Mouse (Mus musculus) myocyte (in vitro differentiated cells): ENCODE results near the gene Rcan2. TPM values are rescaled to one million over a fixed set of nuclear protein-coding genes. Genes with fewer than 3 reads are reported as not detected.

Experiments used
- H3K27me3 ChIP-seq: one replicate; pipeline ENCODE4 v1.6.1; 2011; ENCODE audit not compliant: control insufficient read depth, insufficient read depth, insufficient read length
- H3K36me3 ChIP-seq: one replicate; pipeline ENCODE4 v1.6.1; 2011; ENCODE audit not compliant: control insufficient read depth, insufficient read depth
- H3K4me2 ChIP-seq: one replicate; pipeline ENCODE4 v1.6.1; 2011; ENCODE audit warnings: low read depth, control low read depth
- H3K4me3 ChIP-seq: one replicate; pipeline ENCODE4 v1.5.1; 2011; ENCODE audit warnings: mild to moderate bottlenecking, control low read depth, moderate library complexity
- H3K79me2 ChIP-seq: one replicate; pipeline ENCODE4 v1.6.1; 2011; ENCODE audit not compliant: control insufficient read depth, insufficient read depth
- H3ac ChIP-seq: one replicate; pipeline ENCODE4 v1.6.1; 2011; ENCODE audit not compliant: control insufficient read depth, insufficient read length
- CEBPB ChIP-seq: IDR thresholded peaks from 2 replicates; pipeline ENCODE4 v1.6.1; 2011; ENCODE audit warnings: mild to moderate bottlenecking, moderate library complexity; ENCODE audit not compliant: poor library complexity, insufficient read depth, severe bottlenecking
- E2F4 ChIP-seq: IDR thresholded peaks from one replicate; pipeline ENCODE4 v1.6.1; 2011; ENCODE audit warnings: mild to moderate bottlenecking, control low read depth, moderate library complexity; ENCODE audit not compliant: insufficient read depth
- MAX ChIP-seq: IDR thresholded peaks from one replicate; pipeline ENCODE4 v1.6.1; 2011; ENCODE audit warnings: low read depth, mild to moderate bottlenecking, control low read depth
- MYOD1 ChIP-seq, 3 experiments: IDR thresholded peaks; one replicate each; pipeline ENCODE4 v1.6.1; 2011; ENCODE audit warnings: control low read depth in 2 of 3, low read depth in 2 of 3, mild to moderate bottlenecking in 2 of 3, moderate library complexity in 1 of 3; ENCODE audit not compliant: insufficient read length in 2 of 3, control insufficient read depth in 1 of 3
- MYOG ChIP-seq, 3 experiments: IDR thresholded peaks; one replicate each; pipeline ENCODE4 v1.6.1; 2011; ENCODE audit warnings: control low read depth in 2 of 3, low read depth in 2 of 3, mild to moderate bottlenecking in 2 of 3; ENCODE audit not compliant: insufficient read length in 2 of 3, control insufficient read depth in 1 of 3, insufficient read depth in 1 of 3
- POLR2A ChIP-seq: IDR thresholded peaks from one replicate; pipeline ENCODE4 v1.6.1; 2011; ENCODE audit warnings: low read depth, mild to moderate bottlenecking, control low read depth, moderate library complexity; ENCODE audit not compliant: insufficient read length
- POLR2AphosphoS2 ChIP-seq: IDR thresholded peaks from one replicate; pipeline ENCODE4 v1.6.1; 2011; ENCODE audit warnings: low read depth, control low read depth; ENCODE audit not compliant: insufficient read length
- REST ChIP-seq: IDR thresholded peaks from one replicate; pipeline ENCODE4 v1.6.1; 2011; ENCODE audit warnings: mild to moderate bottlenecking, control low read depth, moderate library complexity; ENCODE audit not compliant: insufficient read depth, insufficient read length
- SRF ChIP-seq: IDR thresholded peaks from one replicate; pipeline ENCODE4 v1.6.1; 2011; ENCODE audit warnings: low read depth; ENCODE audit not compliant: control insufficient read depth, insufficient read length
- TCF12 ChIP-seq: IDR thresholded peaks from one replicate; pipeline ENCODE4 v1.6.1; 2011; ENCODE audit warnings: mild to moderate bottlenecking, control low read depth; ENCODE audit not compliant: poor library complexity, insufficient read depth, severe bottlenecking
- TCF3 ChIP-seq: IDR thresholded peaks from one replicate; pipeline ENCODE4 v1.6.1; 2011; ENCODE audit warnings: low read depth, control low read depth; ENCODE audit not compliant: insufficient read length
- USF1 ChIP-seq: IDR thresholded peaks from one replicate; pipeline ENCODE4 v1.6.1; 2011; ENCODE audit warnings: low read depth, mild to moderate bottlenecking, control low read depth, moderate library complexity
- polyA plus RNA-seq: library from polyadenylated mRNA; unstranded; fragments of >200 nt; fragmentation: generic; extraction: Trizol; gene quantifications from one replicate; pipeline ENCODE4 v1.2.1, GENCODE M21; 2012; ENCODE audit warnings: missing spikeins

Gene Rcan2
- polyA plus RNA-seq, 1 experiment, result 2.0 TPM

DNA sequence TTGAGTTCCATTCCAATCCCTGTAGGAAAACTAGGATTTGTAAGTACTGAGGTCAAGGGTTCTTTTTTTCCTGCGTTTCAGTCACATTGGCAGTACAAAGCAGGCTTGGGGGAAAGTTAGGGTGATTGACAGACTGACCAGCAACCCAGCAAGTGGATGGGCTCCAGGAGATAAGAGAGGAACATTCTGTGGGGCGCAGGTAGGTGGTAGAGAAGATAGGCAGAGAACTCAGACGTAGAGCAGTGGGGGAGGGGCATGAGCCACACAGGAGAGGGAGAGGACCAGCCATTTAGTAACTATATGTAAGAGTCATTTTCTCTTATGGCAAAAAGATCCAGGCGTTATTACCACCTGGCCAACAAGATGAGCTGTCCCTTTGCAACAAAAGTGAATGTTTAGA, 96.2 kb downstream of the Rcan2 start:
- Histone ChIP-seq H3ac (no peak overlapping the region), H3K4me3 (no peak overlapping the region), H3K79me2 (no peaks in the 10 kb centered on the region), H3K4me2 (no peak overlapping the region), H3K27me3 (no peaks in the 10 kb centered on the region), H3K36me3 (no peaks in the 10 kb centered on the region)
- TF ChIP-seq TCF12 (no peak), E2F4 (no peak), MYOD1 (IDR thresholded peaks at IDR 0.05; ENCODE audit: control insufficient read depth in 1 of 3, insufficient read length in 2 of 3, low read depth in 2 of 3) (no peak), POLR2A (no peak), MYOG (IDR thresholded peaks at IDR 0.05; ENCODE audit: control insufficient read depth in 1 of 3, insufficient read depth in 1 of 3, insufficient read length in 2 of 3, low read depth in 2 of 3) (no peak), TCF3 (no peak), USF1 (no peak), REST (no peak)

DNA sequence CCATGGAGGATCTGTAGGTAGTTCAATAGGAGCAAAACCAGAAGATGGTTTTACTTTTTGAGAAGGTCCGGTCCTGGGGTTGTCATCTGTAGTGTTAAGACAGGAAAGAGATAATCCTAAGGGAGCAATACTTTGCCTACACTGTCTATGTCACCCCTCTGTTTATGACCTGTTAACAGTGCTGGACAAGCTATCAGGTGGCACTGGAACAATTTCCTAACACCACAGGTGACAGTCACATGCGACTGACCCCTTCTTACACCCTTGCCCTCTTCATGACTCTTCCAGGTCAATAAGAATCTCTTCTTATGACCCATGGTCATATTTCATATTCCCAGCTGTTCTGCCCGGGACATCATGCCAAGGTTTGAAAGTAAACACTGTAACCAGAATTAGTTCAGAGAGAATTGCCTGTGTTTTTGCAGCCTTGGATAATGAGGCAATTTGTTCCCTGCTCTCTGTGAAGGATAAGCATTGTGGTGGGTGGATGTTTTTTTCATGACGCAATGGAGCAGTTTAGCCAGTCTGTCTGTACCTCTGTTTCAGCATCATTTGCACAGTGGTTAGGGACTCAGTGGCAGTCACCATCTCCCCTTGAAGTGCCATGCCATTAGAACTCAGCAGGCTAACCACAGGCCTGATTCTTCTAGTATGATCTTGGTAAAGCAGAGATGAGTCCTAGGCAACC, 98.4 kb downstream of the Rcan2 start:
- TF ChIP-seq POLR2A (no peak), MYOG (IDR thresholded peaks at IDR 0.05; ENCODE audit: control insufficient read depth in 1 of 3, insufficient read depth in 1 of 3, insufficient read length in 2 of 3, low read depth in 2 of 3) (peak in 1 of 3 experiments; percentile 82), CEBPB (peak; percentile 45; the same call in 1 of the 2 replicates), MYOD1 (IDR thresholded peaks at IDR 0.05; ENCODE audit: control insufficient read depth in 1 of 3, insufficient read length in 2 of 3, low read depth in 2 of 3) (peak; percentile 21 to 55 (median 52))
- no peak overlapping the region for H3ac ChIP-seq
- no peaks in the 10 kb centered on the region for H3K79me2 ChIP-seq
- no peaks in the 10 kb centered on the region for H3K36me3 ChIP-seq
- no peak overlapping the region for H3K4me3 ChIP-seq
- peak overlapping the region; percentile 3 for H3K4me2 ChIP-seq
- H3K27me3 ChIP-seq, result no peaks in the 10 kb centered on the region

DNA sequence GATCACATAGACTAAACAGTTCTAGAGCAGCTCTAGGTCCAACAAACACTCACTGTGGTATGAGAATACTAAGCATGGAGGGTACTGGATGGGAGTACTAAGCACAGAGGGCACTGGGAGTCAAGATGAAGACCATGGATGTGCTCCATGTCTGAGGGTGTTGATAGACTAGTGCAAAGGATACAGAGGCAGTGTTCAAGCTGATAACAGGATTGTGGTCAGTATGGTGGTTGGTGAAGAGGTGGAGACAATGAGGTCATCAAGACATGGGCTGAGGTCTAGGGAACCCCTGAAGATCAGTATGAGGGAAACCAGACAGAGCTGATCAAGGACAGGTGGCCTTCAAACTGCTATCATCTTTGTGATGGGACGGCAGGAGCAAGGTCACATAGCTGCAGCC, 99.0 kb downstream of the Rcan2 start:
- no peak for TF ChIP-seq SRF
- peak in 2 of 3 experiments; percentile 8 to 28 for TF ChIP-seq MYOD1 (IDR thresholded peaks at IDR 0.05; ENCODE audit: control insufficient read depth in 1 of 3, insufficient read length in 2 of 3, low read depth in 2 of 3)
- no peak for TF ChIP-seq MAX
- TF ChIP-seq MYOG (IDR thresholded peaks at IDR 0.05; ENCODE audit: control insufficient read depth in 1 of 3, insufficient read depth in 1 of 3, insufficient read length in 2 of 3, low read depth in 2 of 3), result no peak
- no peak for TF ChIP-seq POLR2AphosphoS2
- no peak for TF ChIP-seq CEBPB
- Histone ChIP-seq H3K79me2 (no peaks in the 10 kb centered on the region), H3K36me3 (no peaks in the 10 kb centered on the region), H3K4me3 (no peak overlapping the region), H3K27me3 (no peaks in the 10 kb centered on the region), H3K4me2 (peak overlapping the region; percentile 3), H3ac (no peak overlapping the region)

DNA sequence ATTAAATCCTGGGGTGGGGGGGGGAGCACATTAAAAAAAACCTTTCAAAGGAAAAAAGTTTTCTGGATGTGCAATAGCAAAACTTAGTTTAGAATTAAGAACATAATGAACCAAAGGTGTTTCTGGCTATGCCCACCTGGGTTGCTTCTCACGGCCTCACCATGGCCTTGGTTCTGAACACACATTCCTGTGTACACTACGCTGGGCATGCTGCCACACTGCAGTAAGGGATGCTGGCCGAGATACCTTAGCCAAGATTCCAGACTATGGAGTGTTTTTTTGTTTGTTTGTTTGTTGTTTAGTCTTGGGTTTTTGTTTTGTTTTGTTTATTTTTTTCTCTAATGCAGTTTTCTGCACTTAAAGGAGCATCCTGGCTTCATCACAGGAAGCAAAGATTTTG, 100.3 kb downstream of the Rcan2 start:
- Histone ChIP-seq H3ac (no peak overlapping the region), H3K4me3 (no peak overlapping the region), H3K36me3 (no peaks in the 10 kb centered on the region), H3K27me3 (no peaks in the 10 kb centered on the region), H3K4me2 (no peak overlapping the region), H3K79me2 (no peaks in the 10 kb centered on the region)
- TF ChIP-seq CEBPB, result no peak

DNA sequence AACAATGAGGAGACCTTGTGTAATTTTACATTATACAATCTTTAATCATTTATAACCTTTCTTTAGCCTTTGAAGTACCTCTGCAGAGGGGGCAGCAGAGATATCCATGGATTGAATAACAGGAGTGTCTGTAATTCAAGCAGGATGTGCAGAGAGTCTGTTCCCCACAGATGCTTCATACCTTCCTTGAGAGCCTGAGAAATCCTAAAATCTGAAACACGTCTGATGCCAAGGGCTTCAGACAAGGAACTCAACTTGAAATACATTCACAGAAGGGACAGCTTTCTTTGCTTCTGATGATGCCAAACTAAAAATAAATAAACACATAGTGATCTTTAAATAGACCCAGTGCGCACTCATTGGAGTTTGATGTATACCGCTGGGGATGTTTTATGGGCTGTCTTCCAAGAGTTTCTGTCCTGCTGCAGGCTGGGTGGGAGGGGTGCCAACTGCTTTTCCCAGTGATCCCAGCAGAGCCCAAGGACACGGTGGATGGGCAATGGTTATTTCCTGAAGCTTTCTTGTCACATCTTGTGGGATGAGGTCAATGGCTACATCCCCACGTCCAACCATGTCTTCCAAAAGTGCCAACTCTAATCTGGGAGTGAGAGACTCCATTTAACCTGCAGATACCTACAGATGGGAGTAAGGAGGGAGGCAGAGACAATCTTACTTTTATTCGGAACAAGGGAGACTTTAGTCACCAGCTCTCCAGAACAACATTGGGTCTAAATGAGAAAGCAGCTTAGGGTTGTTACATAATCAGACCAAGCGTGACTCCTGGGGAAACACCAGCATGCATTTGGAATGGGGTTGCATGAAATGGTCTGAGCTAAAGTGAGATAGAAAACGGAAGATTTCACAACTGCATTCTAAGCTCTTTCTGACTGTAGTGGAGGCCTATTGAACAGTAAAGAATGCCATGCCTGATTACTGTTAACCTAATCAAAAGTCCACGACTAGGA, 102.9 kb downstream of the Rcan2 start:
- H3K4me2 ChIP-seq, result no peak overlapping the region
- H3K27me3 ChIP-seq, result no peaks in the 10 kb centered on the region
- H3K79me2 ChIP-seq, result no peaks in the 10 kb centered on the region
- no peak overlapping the region for H3K4me3 ChIP-seq
- H3K36me3 ChIP-seq, result no peaks in the 10 kb centered on the region
- TF ChIP-seq REST, result no peak
- TF ChIP-seq MYOG (IDR thresholded peaks at IDR 0.05; ENCODE audit: control insufficient read depth in 1 of 3, insufficient read depth in 1 of 3, insufficient read length in 2 of 3, low read depth in 2 of 3), result no peak
- TF ChIP-seq TCF3, result no peak
- TF ChIP-seq TCF12, result no peak
- TF ChIP-seq POLR2AphosphoS2, result no peak
- TF ChIP-seq USF1, result no peak
- TF ChIP-seq MYOD1 (IDR thresholded peaks at IDR 0.05; ENCODE audit: control insufficient read depth in 1 of 3, insufficient read length in 2 of 3, low read depth in 2 of 3), result no peak
- TF ChIP-seq E2F4, result no peak
- no peak for TF ChIP-seq POLR2A
- TF ChIP-seq MAX, result no peak
- no peak for TF ChIP-seq CEBPB
- no peak for TF ChIP-seq SRF
- H3ac ChIP-seq, result no peak overlapping the region
